Mouse (Mus musculus): ENCODE data around the gene Stx3. TPM values are rescaled to one million over a fixed set of nuclear protein-coding genes. Genes with fewer than 3 reads are reported as not detected.
A peak's percentile ranks its signal among the peaks of the same experiment; 100 is the strongest.

The Stx3 gene
- polyA plus RNA-seq, 1 experiment from 2014 or later, result 11.6 TPM

GRCm38 (mm10) chr19:11800531-11801315 lies 18.5 kb downstream of the Stx3 start:
- H3K27me3 ChIP-seq (ENCODE audit: insufficient read depth, poor library complexity, severe bottlenecking), result no peaks in the 10 kb centered on the region
- no peaks in the 10 kb centered on the region for H3K9me3 ChIP-seq
- no peaks in the 10 kb centered on the region for H3K4me1 ChIP-seq
- H3K4me3 ChIP-seq, result no peak overlapping the region
- H3K27ac ChIP-seq, result no peak overlapping the region
- H3K36me3 ChIP-seq, result no peaks in the 10 kb centered on the region
- DNase-seq (ENCODE audit: low spot score), result peak; percentile 60
- WGBS, result 75% methylated on average over 8 of the region's 8 CpGs

GRCm38 (mm10) chr19:11794447-11794846 lies 24.8 kb downstream of the Stx3 start:
- Histone ChIP-seq H3K4me3 (no peak overlapping the region), H3K9me3 (no peaks in the 10 kb centered on the region), H3K36me3 (no peaks in the 10 kb centered on the region), H3K27ac (no peak overlapping the region), H3K4me1 (no peaks in the 10 kb centered on the region), H3K27me3 (ENCODE audit: insufficient read depth, poor library complexity, severe bottlenecking) (no peaks in the 10 kb centered on the region)
- no peak for DNase-seq (ENCODE audit: low spot score)
- WGBS, result 80% methylated on average over 6 of the region's 6 CpGs

DNA sequence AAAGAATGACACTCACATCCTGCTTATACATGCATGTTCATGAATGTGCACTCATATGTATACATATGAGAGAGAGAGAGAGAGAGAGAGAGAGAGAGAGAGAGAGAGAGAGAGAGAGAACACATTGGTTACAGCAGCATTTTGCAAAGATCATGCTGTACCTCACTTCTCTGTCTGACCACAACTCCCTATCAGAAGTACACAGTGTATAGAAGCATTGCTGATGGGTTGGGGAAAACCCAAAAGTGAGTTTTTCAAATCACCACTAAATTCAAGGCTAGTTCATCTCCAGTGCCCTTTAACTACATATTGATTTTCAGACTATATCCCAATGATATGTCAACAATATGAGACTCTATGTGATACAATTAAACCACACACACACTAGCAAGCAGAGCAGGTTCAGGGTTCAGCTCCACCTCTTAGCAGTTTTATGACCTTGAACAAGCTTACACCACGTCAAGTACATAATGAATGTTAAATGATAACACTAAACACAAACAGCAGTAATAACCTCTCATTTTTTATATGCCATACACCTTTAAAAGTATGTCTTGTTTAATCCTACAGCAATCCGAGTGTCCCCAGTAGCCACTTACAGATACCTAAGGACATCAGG lies 25.4 kb downstream of the Stx3 start:
- no peaks in the 10 kb centered on the region for H3K36me3 ChIP-seq
- no peak overlapping the region for H3K27ac ChIP-seq
- no peaks in the 10 kb centered on the region for H3K9me3 ChIP-seq
- no peak for DNase-seq (ENCODE audit: low spot score)
- H3K4me3 ChIP-seq, result no peak overlapping the region
- WGBS, result 74% methylated on average over 2 of the region's 2 CpGs
- H3K27me3 ChIP-seq (ENCODE audit: insufficient read depth, poor library complexity, severe bottlenecking), result no peaks in the 10 kb centered on the region
- no peaks in the 10 kb centered on the region for H3K4me1 ChIP-seq

- Histone ChIP-seq H3K9me3 (no peaks in the 10 kb centered on the region), H3K4me1 (no peaks in the 10 kb centered on the region), H3K27me3 (ENCODE audit: insufficient read depth, poor library complexity, severe bottlenecking) (no peaks in the 10 kb centered on the region), H3K27ac (no peak overlapping the region), H3K36me3 (no peaks in the 10 kb centered on the region), H3K4me3 (no peak overlapping the region)
- DNase-seq (ENCODE audit: low spot score), result no peak
- WGBS, result 72% methylated on average over 5 of the region's 5 CpGs
Measured at GRCm38 (mm10) chr19:11791825-11792224, 27.4 kb downstream of the Stx3 start.

DNA sequence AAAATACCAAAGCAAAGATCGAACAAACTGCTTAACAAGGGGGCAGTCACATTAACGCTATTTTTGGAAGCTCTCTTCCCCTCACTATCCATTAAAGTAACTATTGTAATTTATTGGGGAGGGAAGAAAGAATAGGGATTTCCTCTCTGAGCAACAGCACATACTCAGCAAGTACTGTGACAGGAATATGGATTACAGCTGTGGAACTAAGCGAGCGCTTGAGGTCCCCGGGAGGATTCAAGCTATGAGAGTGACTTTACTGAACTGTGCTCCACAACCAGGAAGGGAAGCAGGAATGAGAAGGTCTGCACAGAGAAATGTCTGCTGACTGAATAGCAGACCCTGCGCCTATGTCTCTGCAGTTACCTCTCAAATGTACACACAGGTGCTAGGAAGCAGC lies 30.3 kb downstream of the Stx3 start:
- no peaks in the 10 kb centered on the region for H3K36me3 ChIP-seq
- H3K4me3 ChIP-seq, result no peak overlapping the region
- H3K27ac ChIP-seq, result no peak overlapping the region
- no peaks in the 10 kb centered on the region for H3K4me1 ChIP-seq
- H3K9me3 ChIP-seq, result no peaks in the 10 kb centered on the region
- no peaks in the 10 kb centered on the region for H3K27me3 ChIP-seq (ENCODE audit: insufficient read depth, poor library complexity, severe bottlenecking)
- no peak for DNase-seq (ENCODE audit: low spot score)
- WGBS, result 85% methylated on average over 6 of the region's 6 CpGs

- no peaks in the 10 kb centered on the region for H3K4me1 ChIP-seq
- 85% methylated on average over 6 of the region's 6 CpGs for WGBS
Measured at GRCm38 (mm10) chr19:11787826-11788225, 31.4 kb downstream of the Stx3 start.

DNA sequence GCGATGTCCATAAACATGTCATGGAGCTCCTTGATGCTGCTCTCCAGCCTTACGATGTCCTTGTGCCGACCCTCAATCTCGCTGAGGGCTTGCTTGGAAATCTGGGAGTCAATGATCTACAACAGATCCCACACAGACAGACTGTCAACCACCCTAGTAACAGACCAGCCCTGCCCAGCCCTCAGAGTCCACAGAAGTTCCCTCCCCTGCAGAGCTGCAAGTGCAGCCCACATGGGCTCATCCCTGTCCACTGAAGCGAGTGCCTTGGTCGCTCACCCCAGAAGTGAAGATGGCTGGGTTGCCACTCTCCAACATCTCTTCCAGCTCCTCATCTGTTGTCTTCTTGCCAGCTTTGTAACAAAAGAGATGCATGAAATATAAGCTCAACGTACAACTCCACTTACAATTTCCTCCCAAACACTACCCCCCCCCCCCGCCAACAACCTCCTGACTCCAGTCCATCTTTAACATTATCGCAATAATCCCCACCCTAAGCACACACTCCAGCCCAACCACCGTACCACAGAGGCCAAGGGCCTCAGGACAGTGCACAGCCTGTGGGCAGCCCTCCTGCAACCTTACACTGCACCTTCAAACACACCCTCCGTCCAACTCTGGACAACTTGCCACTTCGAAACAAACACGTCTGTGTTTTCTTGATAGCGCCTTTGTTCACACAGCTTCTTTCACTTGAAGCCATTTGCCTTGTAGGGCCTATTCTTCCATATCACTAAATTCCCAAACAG lies 33.6 kb downstream of the Stx3 start:
- peak; percentile 57 for DNase-seq (ENCODE audit: low spot score)
- Histone ChIP-seq H3K27ac (no peak overlapping the region), H3K27me3 (ENCODE audit: insufficient read depth, poor library complexity, severe bottlenecking) (no peaks in the 10 kb centered on the region), H3K36me3 (0 out of 2 replicates have a peak, but pooled peaks cover 4% of the 10 kb centered on the region), H3K4me3 (no peak overlapping the region), H3K4me1 (no peaks in the 10 kb centered on the region), H3K9me3 (no peaks in the 10 kb centered on the region)
- WGBS, result 89% methylated on average over 14 of the region's 14 CpGs

More at GRCm38 (mm10) chr19:11787826-11788225, 31.4 kb downstream of the Stx3 start:
- no peaks in the 10 kb centered on the region for H3K27me3 ChIP-seq (ENCODE audit: insufficient read depth, poor library complexity, severe bottlenecking)
- H3K27ac ChIP-seq, result no peak overlapping the region
- no peaks in the 10 kb centered on the region for H3K9me3 ChIP-seq
- no peak overlapping the region for H3K4me3 ChIP-seq
- no peaks in the 10 kb centered on the region for H3K36me3 ChIP-seq
- DNase-seq (ENCODE audit: low spot score), result no peak

- 60% methylated on average over 7 of the region's 7 CpGs for WGBS
- DNase-seq (ENCODE audit: low spot score), result no peak
- Histone ChIP-seq H3K36me3 (peaks cover 26% of the 10 kb centered on the region), H3K27me3 (ENCODE audit: insufficient read depth, poor library complexity, severe bottlenecking) (no peaks in the 10 kb centered on the region), H3K9me3 (no peaks in the 10 kb centered on the region), H3K4me1 (no peaks in the 10 kb centered on the region), H3K27ac (no peak overlapping the region), H3K4me3 (no peak overlapping the region)
Measured at GRCm38 (mm10) chr19:11777191-11777865, 41.9 kb downstream of the Stx3 start.

DNA sequence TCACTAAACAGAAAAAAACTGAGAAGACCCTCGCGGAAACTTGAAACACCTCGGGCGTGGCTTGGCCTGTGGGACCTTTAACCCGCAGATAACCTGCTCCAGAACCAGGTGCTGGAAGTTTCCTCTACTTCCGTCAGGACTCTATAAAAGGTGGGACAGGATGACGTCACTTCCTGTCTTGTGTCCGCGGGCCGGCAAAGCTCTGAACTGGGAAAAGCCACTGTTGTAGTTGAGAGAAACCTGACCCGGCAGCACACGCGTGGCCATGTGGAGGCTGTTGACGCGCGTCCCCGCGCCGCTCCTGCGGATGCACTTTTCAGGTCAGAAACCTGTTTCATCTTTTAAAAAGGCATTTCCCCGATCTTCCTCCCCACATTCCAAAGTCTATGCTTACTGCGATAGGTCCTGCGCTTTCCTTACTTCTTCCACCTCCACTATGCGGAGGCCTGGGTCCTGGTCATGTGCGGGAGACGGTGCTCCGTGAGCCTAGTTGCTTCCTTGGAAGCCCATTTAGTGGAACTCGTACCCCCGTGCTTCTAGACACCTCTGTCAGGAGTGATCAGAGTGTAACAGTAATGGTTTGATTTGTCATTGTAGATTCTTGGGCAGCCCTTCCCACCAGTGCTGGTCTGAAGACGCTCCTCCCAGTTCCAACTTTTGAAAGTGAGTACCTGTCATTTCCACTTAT lies 48.9 kb downstream of the Stx3 start, which contains the start of gene Mrpl16:
TSS of gene Mrpl16 (plus strand) at position 187 of the 688 bp plus-strand sequence.
- peaks cover 26% of the 10 kb centered on the region for H3K36me3 ChIP-seq
- DNase-seq (ENCODE audit: low spot score), result peak; percentile 94
- H3K4me3 ChIP-seq, result peak within 1 kb of the TSS; percentile 70
- H3K4me1 ChIP-seq, result no peaks in the 10 kb centered on the region
- under 1% methylated on average over 30 of the region's 30 CpGs for WGBS
- peak within 1 kb of the TSS; percentile 76 for H3K27ac ChIP-seq
- H3K27me3 ChIP-seq (ENCODE audit: insufficient read depth, poor library complexity, severe bottlenecking), result 0 out of 2 replicates have a peak, but pooled peaks cover 4% of the 10 kb centered on the region
- H3K9me3 ChIP-seq, result no peaks in the 10 kb centered on the region

- DNase-seq (ENCODE audit: low spot score), result no peak
- H3K27me3 ChIP-seq (ENCODE audit: insufficient read depth, poor library complexity, severe bottlenecking), result 0 out of 2 replicates have a peak, but pooled peaks cover 4% of the 10 kb centered on the region
- 85% methylated on average over 5 of the region's 5 CpGs for WGBS
- H3K9me3 ChIP-seq, result no peaks in the 10 kb centered on the region
- no peak overlapping the region for H3K4me3 ChIP-seq
- H3K4me1 ChIP-seq, result no peaks in the 10 kb centered on the region
- H3K36me3 ChIP-seq, result peaks cover 18% of the 10 kb centered on the region
- no peak overlapping the region for H3K27ac ChIP-seq
Measured at GRCm38 (mm10) chr19:11769257-11769920, 49.8 kb downstream of the Stx3 start.

GRCm38 (mm10) chr19:11768163-11768562 lies 51.0 kb downstream of the Stx3 start:
- Histone ChIP-seq H3K27ac (no peak overlapping the region), H3K4me1 (no peaks in the 10 kb centered on the region), H3K27me3 (ENCODE audit: insufficient read depth, poor library complexity, severe bottlenecking) (0 out of 2 replicates have a peak, but pooled peaks cover 4% of the 10 kb centered on the region), H3K36me3 (peaks cover 6% of the 10 kb centered on the region; the same call in 1 of the 2 replicates), H3K9me3 (no peaks in the 10 kb centered on the region), H3K4me3 (no peak overlapping the region)
- 7% methylated on average over 3 of the region's 3 CpGs for WGBS
- no peak for DNase-seq (ENCODE audit: low spot score)
